Mouse (Mus musculus) myocyte (in vitro differentiated cells): ENCODE measurements around the gene Rpl29. TPM values are rescaled to one million over a fixed set of nuclear protein-coding genes. Genes with fewer than 3 reads are reported as not detected.

Experiments
- H3K27me3 ChIP-seq: one replicate; pipeline ENCODE4 v1.6.1; 2011; ENCODE audit not compliant: control insufficient read depth, insufficient read depth, insufficient read length
- H3K36me3 ChIP-seq: one replicate; pipeline ENCODE4 v1.6.1; 2011; ENCODE audit not compliant: control insufficient read depth, insufficient read depth
- H3K4me2 ChIP-seq: one replicate; pipeline ENCODE4 v1.6.1; 2011; ENCODE audit warnings: low read depth, control low read depth
- H3K4me3 ChIP-seq: one replicate; pipeline ENCODE4 v1.5.1; 2011; ENCODE audit warnings: mild to moderate bottlenecking, control low read depth, moderate library complexity
- H3K79me2 ChIP-seq: one replicate; pipeline ENCODE4 v1.6.1; 2011; ENCODE audit not compliant: control insufficient read depth, insufficient read depth
- H3ac ChIP-seq: one replicate; pipeline ENCODE4 v1.6.1; 2011; ENCODE audit not compliant: control insufficient read depth, insufficient read length
- CEBPB ChIP-seq: IDR thresholded peaks from 2 replicates; pipeline ENCODE4 v1.6.1; 2011; ENCODE audit warnings: mild to moderate bottlenecking, moderate library complexity; ENCODE audit not compliant: poor library complexity, insufficient read depth, severe bottlenecking
- E2F4 ChIP-seq: IDR thresholded peaks from one replicate; pipeline ENCODE4 v1.6.1; 2011; ENCODE audit warnings: mild to moderate bottlenecking, control low read depth, moderate library complexity; ENCODE audit not compliant: insufficient read depth
- MAX ChIP-seq: IDR thresholded peaks from one replicate; pipeline ENCODE4 v1.6.1; 2011; ENCODE audit warnings: low read depth, mild to moderate bottlenecking, control low read depth
- MYOD1 ChIP-seq, 3 experiments: IDR thresholded peaks; one replicate each; pipeline ENCODE4 v1.6.1; 2011; ENCODE audit warnings: control low read depth in 2 of 3, low read depth in 2 of 3, mild to moderate bottlenecking in 2 of 3, moderate library complexity in 1 of 3; ENCODE audit not compliant: insufficient read length in 2 of 3, control insufficient read depth in 1 of 3
- MYOG ChIP-seq, 3 experiments: IDR thresholded peaks; one replicate each; pipeline ENCODE4 v1.6.1; 2011; ENCODE audit warnings: control low read depth in 2 of 3, low read depth in 2 of 3, mild to moderate bottlenecking in 2 of 3; ENCODE audit not compliant: insufficient read length in 2 of 3, control insufficient read depth in 1 of 3, insufficient read depth in 1 of 3
- POLR2A ChIP-seq: IDR thresholded peaks from one replicate; pipeline ENCODE4 v1.6.1; 2011; ENCODE audit warnings: low read depth, mild to moderate bottlenecking, control low read depth, moderate library complexity; ENCODE audit not compliant: insufficient read length
- POLR2AphosphoS2 ChIP-seq: IDR thresholded peaks from one replicate; pipeline ENCODE4 v1.6.1; 2011; ENCODE audit warnings: low read depth, control low read depth; ENCODE audit not compliant: insufficient read length
- REST ChIP-seq: IDR thresholded peaks from one replicate; pipeline ENCODE4 v1.6.1; 2011; ENCODE audit warnings: mild to moderate bottlenecking, control low read depth, moderate library complexity; ENCODE audit not compliant: insufficient read depth, insufficient read length
- SRF ChIP-seq: IDR thresholded peaks from one replicate; pipeline ENCODE4 v1.6.1; 2011; ENCODE audit warnings: low read depth; ENCODE audit not compliant: control insufficient read depth, insufficient read length
- TCF12 ChIP-seq: IDR thresholded peaks from one replicate; pipeline ENCODE4 v1.6.1; 2011; ENCODE audit warnings: mild to moderate bottlenecking, control low read depth; ENCODE audit not compliant: poor library complexity, insufficient read depth, severe bottlenecking
- TCF3 ChIP-seq: IDR thresholded peaks from one replicate; pipeline ENCODE4 v1.6.1; 2011; ENCODE audit warnings: low read depth, control low read depth; ENCODE audit not compliant: insufficient read length
- USF1 ChIP-seq: IDR thresholded peaks from one replicate; pipeline ENCODE4 v1.6.1; 2011; ENCODE audit warnings: low read depth, mild to moderate bottlenecking, control low read depth, moderate library complexity
- polyA plus RNA-seq: library from polyadenylated mRNA; unstranded; fragments of >200 nt; fragmentation: generic; extraction: Trizol; gene quantifications from one replicate; pipeline ENCODE4 v1.2.1, GENCODE M21; 2012; ENCODE audit warnings: missing spikeins

The Rpl29 gene
- polyA plus RNA-seq, 1 experiment: 45.1 TPM

- TF ChIP-seq E2F4 (no peak), TCF12 (no peak), POLR2A (no peak), REST (no peak), POLR2AphosphoS2 (no peak), MYOG (IDR thresholded peaks at IDR 0.05; ENCODE audit: control insufficient read depth in 1 of 3, insufficient read depth in 1 of 3, insufficient read length in 2 of 3, low read depth in 2 of 3) (no peak), SRF (no peak), TCF3 (no peak), MAX (no peak), MYOD1 (IDR thresholded peaks at IDR 0.05; ENCODE audit: control insufficient read depth in 1 of 3, insufficient read length in 2 of 3, low read depth in 2 of 3) (no peak), USF1 (no peak), CEBPB (no peak)
- no peaks in the 10 kb centered on the region for H3K27me3 ChIP-seq
- peak overlapping the region; percentile 81 for H3K4me3 ChIP-seq
- H3ac ChIP-seq: peak overlapping the region; percentile 56
- peaks cover 15% of the 10 kb centered on the region for H3K79me2 ChIP-seq
- H3K4me2 ChIP-seq: peak overlapping the region; percentile 72
- peaks cover 5% of the 10 kb centered on the region for H3K36me3 ChIP-seq
Observed at GRCm38 (mm10) chr9:106430015-106430264, 686 bp downstream of the Rpl29 start.

- Histone ChIP-seq H3K4me3 (no peak overlapping the region), H3K27me3 (no peaks in the 10 kb centered on the region), H3K36me3 (peaks cover 5% of the 10 kb centered on the region), H3K79me2 (peaks cover 15% of the 10 kb centered on the region), H3K4me2 (no peak overlapping the region), H3ac (no peak overlapping the region)
- no peak for TF ChIP-seq POLR2A
- peak; percentile 77 for TF ChIP-seq POLR2AphosphoS2
- TF ChIP-seq TCF12: no peak
- TF ChIP-seq E2F4: no peak
- TF ChIP-seq TCF3: no peak
- no peak for TF ChIP-seq USF1
- no peak for TF ChIP-seq MYOG (IDR thresholded peaks at IDR 0.05; ENCODE audit: control insufficient read depth in 1 of 3, insufficient read depth in 1 of 3, insufficient read length in 2 of 3, low read depth in 2 of 3)
- TF ChIP-seq REST: no peak
- TF ChIP-seq CEBPB: no peak
Observed at GRCm38 (mm10) chr9:106433389-106433788, 4.1 kb downstream of the Rpl29 start.

GRCm38 (mm10) chr9:106436566-106436965 lies 7.3 kb downstream of the Rpl29 start:
- TF ChIP-seq TCF12: no peak
- TF ChIP-seq MYOG (IDR thresholded peaks at IDR 0.05; ENCODE audit: control insufficient read depth in 1 of 3, insufficient read depth in 1 of 3, insufficient read length in 2 of 3, low read depth in 2 of 3): no peak
- no peak for TF ChIP-seq POLR2AphosphoS2
- TF ChIP-seq MAX: no peak
- TF ChIP-seq REST: no peak
- no peak for TF ChIP-seq USF1
- no peak for TF ChIP-seq CEBPB
- TF ChIP-seq TCF3: no peak
- no peak for TF ChIP-seq SRF
- TF ChIP-seq E2F4: no peak
- no peak for TF ChIP-seq MYOD1 (IDR thresholded peaks at IDR 0.05; ENCODE audit: control insufficient read depth in 1 of 3, insufficient read length in 2 of 3, low read depth in 2 of 3)
- TF ChIP-seq POLR2A: no peak
- no peak overlapping the region for H3K4me3 ChIP-seq
- peaks cover 5% of the 10 kb centered on the region for H3K36me3 ChIP-seq
- no peak overlapping the region for H3K4me2 ChIP-seq
- no peaks in the 10 kb centered on the region for H3K27me3 ChIP-seq
- H3ac ChIP-seq: no peak overlapping the region
- no peaks in the 10 kb centered on the region for H3K79me2 ChIP-seq

- H3K36me3 ChIP-seq: no peaks in the 10 kb centered on the region
- no peaks in the 10 kb centered on the region for H3K27me3 ChIP-seq
- H3ac ChIP-seq: no peak overlapping the region
- H3K79me2 ChIP-seq: no peaks in the 10 kb centered on the region
- TF ChIP-seq USF1 (no peak), MAX (no peak), POLR2AphosphoS2 (no peak), MYOD1 (IDR thresholded peaks at IDR 0.05; ENCODE audit: control insufficient read depth in 1 of 3, insufficient read length in 2 of 3, low read depth in 2 of 3) (no peak), POLR2A (no peak), CEBPB (no peak), TCF3 (no peak), E2F4 (no peak), MYOG (IDR thresholded peaks at IDR 0.05; ENCODE audit: control insufficient read depth in 1 of 3, insufficient read depth in 1 of 3, insufficient read length in 2 of 3, low read depth in 2 of 3) (no peak)
- no peak overlapping the region for H3K4me2 ChIP-seq
- no peak overlapping the region for H3K4me3 ChIP-seq
Observed at GRCm38 (mm10) chr9:106442680-106443079, 13.4 kb downstream of the Rpl29 start.

GRCm38 (mm10) chr9:106444836-106445235 lies 15.6 kb downstream of the Rpl29 start:
- H3K4me2 ChIP-seq: no peak overlapping the region
- H3K4me3 ChIP-seq: no peak overlapping the region
- no peak for TF ChIP-seq USF1
- no peak for TF ChIP-seq TCF3
- no peak for TF ChIP-seq MYOD1 (IDR thresholded peaks at IDR 0.05; ENCODE audit: control insufficient read depth in 1 of 3, insufficient read length in 2 of 3, low read depth in 2 of 3)
- TF ChIP-seq SRF: no peak
- no peak for TF ChIP-seq POLR2AphosphoS2
- TF ChIP-seq POLR2A: no peak
- TF ChIP-seq E2F4: no peak
- TF ChIP-seq TCF12: no peak
- no peak for TF ChIP-seq REST
- TF ChIP-seq MYOG (IDR thresholded peaks at IDR 0.05; ENCODE audit: control insufficient read depth in 1 of 3, insufficient read depth in 1 of 3, insufficient read length in 2 of 3, low read depth in 2 of 3): no peak
- TF ChIP-seq MAX: no peak
- no peak for TF ChIP-seq CEBPB
- H3K79me2 ChIP-seq: no peaks in the 10 kb centered on the region
- H3K27me3 ChIP-seq: no peaks in the 10 kb centered on the region
- no peak overlapping the region for H3ac ChIP-seq
- no peaks in the 10 kb centered on the region for H3K36me3 ChIP-seq
